Mouse (Mus musculus) testis, adult 2 months (tissue): ENCODE results near the gene Maats1.

Experiments used
- CTCF ChIP-seq: fragments of 200-500 bp; IDR thresholded peaks from 2 replicates; pipeline ENCODE4 v1.5.1; 2012; ENCODE audit warnings: low read depth, mild to moderate bottlenecking, inconsistent platforms, low read length, moderate library complexity; ENCODE audit not compliant: control insufficient read depth, insufficient read depth, insufficient replicate concordance
- POLR2A ChIP-seq: fragments of 200-500 bp; IDR thresholded peaks from 2 replicates; pipeline ENCODE4 v1.6.1; 2012; ENCODE audit warnings: low read depth, mild to moderate bottlenecking, inconsistent platforms, low read length, moderate library complexity; ENCODE audit not compliant: control insufficient read depth

DNA sequence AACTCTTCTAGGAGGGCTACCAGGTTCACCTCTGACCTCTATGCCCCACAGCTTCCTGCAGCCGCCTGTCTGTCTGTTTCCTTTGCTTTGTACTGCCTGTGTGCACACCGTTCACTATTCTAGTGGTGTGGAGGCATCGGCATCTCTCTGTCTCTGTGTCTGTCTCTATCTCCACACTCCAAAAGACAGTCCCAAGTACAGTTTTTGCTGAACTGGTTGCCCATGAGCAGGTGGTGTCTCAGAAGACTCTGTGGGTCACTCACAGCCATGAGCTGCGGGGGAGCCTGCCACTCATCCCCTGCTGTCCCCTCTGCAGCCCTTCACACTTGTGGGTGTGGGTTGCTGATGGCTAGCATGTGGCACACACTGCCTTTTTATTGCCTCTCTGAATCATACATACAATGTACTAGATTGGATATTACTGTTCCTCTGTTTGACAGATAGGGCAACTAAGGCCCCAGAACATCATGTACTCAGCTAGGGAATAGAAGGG lies 28.1 kb upstream of the Maats1 start:
- TF ChIP-seq CTCF (no peak), POLR2A (no peak)
